Comparison of ENCODE assay signal across 28 mouse cellular contexts in the genomic region with DNA sequence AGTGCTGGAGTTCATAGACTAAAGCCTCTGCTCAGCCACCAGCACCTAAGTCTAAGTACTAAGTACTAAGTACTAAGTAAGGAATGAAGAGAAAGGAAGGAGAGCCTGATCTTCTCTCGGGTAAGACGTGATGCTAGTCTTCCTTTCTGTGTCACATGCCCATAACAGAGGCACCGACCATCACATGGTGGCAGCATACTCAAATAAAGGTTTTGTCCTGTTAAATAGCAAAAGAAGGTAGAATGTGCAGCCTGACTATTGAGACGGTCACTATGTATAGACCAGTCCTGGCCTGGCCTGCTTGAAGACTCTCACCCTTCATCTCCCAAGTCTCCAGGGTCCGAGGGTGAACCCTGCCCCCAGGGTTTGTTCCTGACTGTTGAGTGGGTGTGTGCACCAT. TPM values are rescaled to one million over a fixed set of nuclear protein-coding genes. Genes with fewer than 3 reads are reported as not detected.
"Had no signal": no experiment of that assay in that cellular context is flagged by ENCODE, and none has a peak within 500 bp of the region (broad histone marks: within the 10 kb centered on the region; RNA-seq: fewer than 3 reads in every experiment).

No protein-coding gene starts in this region.

- H3K4me2 ChIP-seq: limb, embryonic 12.5 days; limb, embryonic 15.5 days; liver, embryonic 11.5 days; lung, embryonic 15.5 days; midbrain, embryonic 13.5 days; neural tube, embryonic 13.5 days; stomach, embryonic 15.5 days had no signal

- H3K27me3 ChIP-seq: limb, embryonic 12.5 days; limb, embryonic 15.5 days; lung, embryonic 15.5 days; midbrain, embryonic 13.5 days; neural tube, embryonic 13.5 days; stomach, embryonic 15.5 days had no signal

- H3K27ac ChIP-seq: limb, embryonic 12.5 days; limb, embryonic 15.5 days; liver, embryonic 14.5 days; lung, embryonic 15.5 days; midbrain, embryonic 10.5 days; midbrain, embryonic 13.5 days; neural tube, embryonic 13.5 days; stomach, embryonic 15.5 days had no signal

- H3K4me3 ChIP-seq: limb, embryonic 12.5 days; limb, embryonic 15.5 days; lung, embryonic 15.5 days; megakaryocyte, embryonic 14.5 days; midbrain, embryonic 10.5 days; midbrain, embryonic 13.5 days; myocyte; neural tube, embryonic 13.5 days; stomach, embryonic 15.5 days had no signal

- H3K9me3 ChIP-seq: limb, embryonic 12.5 days; limb, embryonic 15.5 days; lung, embryonic 15.5 days; megakaryocyte, embryonic 14.5 days; midbrain, embryonic 10.5 days; midbrain, embryonic 13.5 days; stomach, embryonic 15.5 days had no signal

- ATAC-seq: liver, postnatal 0 days; midbrain, embryonic 13.5 days; midbrain, embryonic 16.5 days had no signal

- H3K36me3 ChIP-seq: limb, embryonic 12.5 days; limb, embryonic 15.5 days; lung, embryonic 15.5 days; midbrain, embryonic 10.5 days; midbrain, embryonic 13.5 days; neural tube, embryonic 13.5 days; stomach, embryonic 15.5 days had no signal

- H3K9ac ChIP-seq: limb, embryonic 12.5 days; limb, embryonic 15.5 days; liver, embryonic 14.5 days; liver, postnatal 0 days; lung, embryonic 15.5 days; midbrain, embryonic 13.5 days; neural tube, embryonic 13.5 days; stomach, embryonic 15.5 days had no signal

- DNase-seq: kidney, adult 9 months; kidney, postnatal 25 days; left cerebral cortex, postnatal 4 days; liver, postnatal 0 days; lung, postnatal 10 days; lung, postnatal 36 days; retina, postnatal 1 day; right cerebral cortex, postnatal 25 days; spleen, adult 18-20 months; thymus, adult 2 months; thymus, postnatal 14 days; thymus, postnatal 4 days had no signal

RNA-seq across cellular contexts. Expression of gene Batf2, which starts 4.1 kb away (rescaled TPM):
- total RNA-seq: left cerebral cortex, postnatal 4 days; neutrophil, adult 5-6 weeks had no signal
- polyA plus RNA-seq: limb, embryonic 12.5 days; midbrain, embryonic 10.5 days; midbrain, embryonic 16.5 days; neural tube, embryonic 13.5 days had no signal

RNA-seq across cellular contexts. Expression of gene Naaladl1, which starts 39.3 kb away (rescaled TPM):
- total RNA-seq: layer of hippocampus, postnatal 14 days; left cerebral cortex, postnatal 14 days; monocyte, adult 5-6 weeks; neutrophil, adult 5-6 weeks had no signal
